Mouse (Mus musculus): ENCODE results near the gene Notch3. TPM values are rescaled to one million over a fixed set of nuclear protein-coding genes. Genes with fewer than 3 reads are reported as not detected.

The Notch3 gene
- polyA plus RNA-seq, 1 experiment from 2014 or later = 26.8 TPM

DNA sequence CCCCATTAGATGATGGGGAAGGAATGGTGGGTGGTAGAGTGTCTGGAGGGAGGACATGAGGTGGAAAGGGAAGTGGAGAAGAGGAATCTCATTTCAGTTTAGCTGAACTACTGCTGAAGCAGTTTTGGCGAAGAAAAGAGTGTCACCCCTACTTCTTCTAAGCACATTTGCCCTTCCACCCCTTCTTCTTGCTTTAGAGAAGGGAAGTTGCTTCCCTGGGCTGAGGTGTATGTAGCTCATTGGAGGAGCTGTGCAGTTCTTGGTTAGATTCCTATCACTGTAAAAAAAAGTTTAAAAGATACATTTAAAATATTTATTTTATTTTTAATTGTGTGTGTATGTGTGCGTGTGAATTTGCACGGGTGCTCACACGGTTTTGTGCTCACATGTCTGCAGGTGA is 10.3 kb upstream of the Notch3 start:
- no peaks in the 10 kb centered on the region for H3K36me3 ChIP-seq (ENCODE audit: control insufficient read depth, insufficient read depth, low read length)
- DNase-seq (ENCODE audit: low spot score) (no peak), ATAC-seq (replicated peaks; ENCODE audit: low FRiP score) (no peak)
- no peaks in the 10 kb centered on the region for H3K27me3 ChIP-seq (ENCODE audit: control insufficient read depth, insufficient read depth, low read length)
- WGBS = 89% methylated on average over 4 of the region's 4 CpGs
- no peak overlapping the region for H3K9ac ChIP-seq (ENCODE audit: low read length)
- no peak overlapping the region for H3K4me2 ChIP-seq (ENCODE audit: low read depth, low read length, severe bottlenecking)
- H3K4me1 ChIP-seq (replicated peaks; ENCODE audit: control insufficient read depth, insufficient read depth, low read length) = no peaks in the 10 kb centered on the region; the same call in 1 of the 2 replicates
- no peak overlapping the region for H3K4me3 ChIP-seq (ENCODE audit: low read depth, low read length)
- no peaks in the 10 kb centered on the region for H3K9me3 ChIP-seq (ENCODE audit: control insufficient read depth, low read length)
- H3K27ac ChIP-seq (ENCODE audit: low read depth, low read length) = no peak overlapping the region

DNA sequence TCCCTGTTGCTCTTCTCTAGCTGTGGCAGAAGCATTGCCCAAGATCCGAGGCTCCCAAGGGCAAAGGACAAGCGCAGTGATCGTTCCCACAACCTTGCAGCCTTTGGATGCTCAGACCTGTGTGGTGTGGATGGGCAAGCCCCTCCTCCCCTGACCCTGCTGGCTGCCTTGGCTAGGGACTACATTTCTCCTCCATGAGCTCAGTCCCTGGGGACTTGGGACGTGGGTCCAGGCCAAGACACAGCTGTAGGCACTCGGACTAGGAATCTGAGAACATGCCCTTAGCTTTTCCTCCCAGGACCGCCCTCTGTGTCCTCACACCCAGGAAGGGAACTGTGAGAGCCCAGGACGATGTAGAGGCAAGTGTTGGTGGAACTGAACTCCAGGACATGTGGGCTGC is 6.5 kb upstream of the Notch3 start:
- no peak overlapping the region for H3K27ac ChIP-seq (ENCODE audit: low read depth, low read length)
- no peaks in the 10 kb centered on the region for H3K4me1 ChIP-seq (replicated peaks; ENCODE audit: control insufficient read depth, insufficient read depth, low read length)

DNA sequence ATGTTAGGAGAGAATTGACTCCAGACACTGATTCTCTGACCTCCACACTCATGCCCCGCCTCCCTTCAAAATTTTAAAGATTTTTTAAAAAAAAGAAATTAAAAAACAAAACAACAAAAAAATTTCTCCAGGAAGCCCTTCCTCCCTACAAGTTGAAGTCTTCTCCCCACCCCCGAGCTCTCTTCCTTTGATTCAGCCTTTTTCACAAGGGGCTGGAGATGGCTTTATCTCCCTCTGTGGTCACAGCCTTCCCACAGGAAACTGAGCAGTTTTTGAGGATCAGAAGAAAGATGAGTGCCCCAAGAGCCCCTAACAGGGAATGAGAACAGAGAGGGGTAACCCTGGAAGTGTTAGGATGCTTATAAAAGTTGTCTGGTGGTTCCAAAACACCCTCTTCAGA is 5.8 kb upstream of the Notch3 start:
- no peaks in the 10 kb centered on the region for H3K4me1 ChIP-seq (replicated peaks; ENCODE audit: control insufficient read depth, insufficient read depth, low read length)
- H3K36me3 ChIP-seq (ENCODE audit: control insufficient read depth, insufficient read depth, low read length) = no peaks in the 10 kb centered on the region
- H3K4me2 ChIP-seq (ENCODE audit: low read depth, low read length, severe bottlenecking) = no peak overlapping the region
- H3K4me3 ChIP-seq (ENCODE audit: low read depth, low read length) = no peak overlapping the region
- DNase-seq (ENCODE audit: low spot score) = no peak
- 84% methylated on average over 2 of the region's 2 CpGs for WGBS
- H3K9ac ChIP-seq (ENCODE audit: low read length) = no peak overlapping the region
- H3K9me3 ChIP-seq (ENCODE audit: control insufficient read depth, low read length) = no peaks in the 10 kb centered on the region
- no peak overlapping the region for H3K27ac ChIP-seq (ENCODE audit: low read depth, low read length)
- no peaks in the 10 kb centered on the region for H3K27me3 ChIP-seq (ENCODE audit: control insufficient read depth, insufficient read depth, low read length)
- no peak for ATAC-seq (replicated peaks; ENCODE audit: low FRiP score)

More for the DNA sequence above, 6.5 kb upstream of the Notch3 start:
- no peak for DNase-seq (ENCODE audit: low spot score)
- Histone ChIP-seq H3K27me3 (ENCODE audit: control insufficient read depth, insufficient read depth, low read length) (no peaks in the 10 kb centered on the region), H3K36me3 (ENCODE audit: control insufficient read depth, insufficient read depth, low read length) (no peaks in the 10 kb centered on the region), H3K4me3 (ENCODE audit: low read depth, low read length) (no peak overlapping the region), H3K9ac (ENCODE audit: low read length) (no peak overlapping the region), H3K9me3 (ENCODE audit: control insufficient read depth, low read length) (no peaks in the 10 kb centered on the region), H3K4me2 (ENCODE audit: low read depth, low read length, severe bottlenecking) (no peak overlapping the region)
- ATAC-seq (replicated peaks; ENCODE audit: low FRiP score) = no peak
- WGBS = 59% methylated on average over 7 of the region's 7 CpGs

DNA sequence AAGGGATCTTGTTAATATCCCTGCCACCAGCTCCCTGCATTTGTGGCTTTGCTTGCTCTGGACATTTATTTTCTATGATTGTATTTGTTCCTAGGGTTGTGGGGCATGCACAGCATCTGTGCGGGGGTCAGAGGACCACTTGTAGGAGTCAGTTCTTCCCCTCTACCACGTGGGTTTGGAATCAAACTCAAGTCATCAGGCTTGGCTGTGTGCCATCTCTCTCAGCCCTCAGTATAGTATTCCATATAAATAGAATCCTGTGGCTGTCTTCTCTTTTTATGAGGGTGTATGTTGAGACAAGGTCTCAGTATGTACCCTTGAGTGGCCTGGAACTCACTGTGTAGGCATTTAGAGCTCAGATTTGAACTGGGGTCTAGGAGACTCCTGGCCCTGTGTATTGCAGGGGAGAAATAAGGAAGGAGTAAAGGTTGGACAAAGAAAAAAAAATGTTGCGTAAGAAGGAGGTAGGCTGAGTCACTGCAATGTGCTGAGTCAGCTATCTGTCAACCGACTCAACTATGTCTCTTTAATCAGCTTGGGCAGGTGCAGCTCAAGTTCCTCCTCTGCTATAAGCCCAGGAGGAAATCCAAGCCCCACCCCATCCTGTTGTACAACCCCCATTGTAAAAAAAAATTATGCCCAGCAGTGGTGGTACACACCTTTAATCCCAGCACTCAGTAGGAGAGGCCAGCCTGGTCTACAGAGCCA is 3.0 kb upstream of the Notch3 start:
- DNase-seq (ENCODE audit: low spot score) (no peak), ATAC-seq (replicated peaks; ENCODE audit: low FRiP score) (no peak)
- Histone ChIP-seq H3K27me3 (ENCODE audit: control insufficient read depth, insufficient read depth, low read length) (no peaks in the 10 kb centered on the region; the same call in 1 of the 2 replicates), H3K4me3 (ENCODE audit: low read depth, low read length) (no peak overlapping the region), H3K4me2 (ENCODE audit: low read depth, low read length, severe bottlenecking) (no peak overlapping the region), H3K9ac (ENCODE audit: low read length) (no peak overlapping the region), H3K4me1 (replicated peaks; ENCODE audit: control insufficient read depth, insufficient read depth, low read length) (peaks cover 2% of the 10 kb centered on the region; the same call in 1 of the 2 replicates), H3K9me3 (ENCODE audit: control insufficient read depth, low read length) (no peaks in the 10 kb centered on the region), H3K27ac (ENCODE audit: low read depth, low read length) (no peak overlapping the region), H3K36me3 (ENCODE audit: control insufficient read depth, insufficient read depth, low read length) (no peaks in the 10 kb centered on the region)
- WGBS = 89% methylated on average over 4 of the region's 4 CpGs

DNA sequence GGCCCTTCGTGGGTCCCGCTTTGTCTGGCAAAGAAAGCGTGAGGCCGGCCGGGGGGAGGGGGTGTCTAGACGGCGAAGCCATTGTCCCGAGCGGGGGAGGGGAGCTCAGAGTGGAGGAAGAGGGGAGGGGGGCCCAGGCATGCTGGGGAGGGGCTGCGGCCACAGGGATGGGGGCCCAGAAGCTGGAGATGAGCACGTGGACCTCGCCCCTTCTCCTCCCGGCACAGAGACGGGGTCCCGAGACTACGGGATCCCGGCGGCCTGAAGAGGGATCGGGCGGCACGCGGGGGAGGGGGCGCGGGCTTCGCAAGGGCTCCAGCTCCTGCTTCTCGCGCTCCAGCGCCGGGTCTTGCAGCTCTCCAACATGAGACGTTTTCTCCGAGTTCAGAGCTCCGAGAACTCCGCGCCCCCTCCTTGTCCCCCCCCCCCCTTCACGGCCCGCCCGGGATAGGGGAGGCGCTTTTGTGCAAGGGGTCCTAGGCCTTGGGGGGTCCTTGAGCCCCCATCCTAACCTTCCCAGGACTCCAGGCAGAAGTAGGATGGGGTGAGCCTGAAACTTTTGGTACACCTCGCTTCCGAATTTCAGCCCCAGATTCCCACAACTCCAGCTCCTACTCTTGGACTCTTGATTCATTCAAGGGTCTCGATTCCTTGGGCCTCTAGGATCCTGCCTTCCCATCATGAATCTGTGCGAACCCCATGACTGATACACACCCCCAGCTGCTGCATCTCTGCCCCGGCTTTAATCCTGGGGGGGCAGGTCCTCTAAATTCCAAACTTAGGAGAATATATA is 653 bp downstream of the Notch3 start:
- H3K27me3 ChIP-seq (ENCODE audit: control insufficient read depth, insufficient read depth, low read length) = no peaks in the 10 kb centered on the region; the same call in 1 of the 2 replicates
- H3K36me3 ChIP-seq (ENCODE audit: control insufficient read depth, insufficient read depth, low read length) = no peaks in the 10 kb centered on the region
- peak; percentile 79 for ATAC-seq (replicated peaks; ENCODE audit: low FRiP score)
- H3K9ac ChIP-seq (ENCODE audit: low read length) = peak overlapping the region; percentile 91
- peak overlapping the region; percentile 59 for H3K4me2 ChIP-seq (ENCODE audit: low read depth, low read length, severe bottlenecking)
- no peaks in the 10 kb centered on the region for H3K9me3 ChIP-seq (ENCODE audit: control insufficient read depth, low read length)
- DNase-seq (ENCODE audit: low spot score) = peak; percentile 96
- peak overlapping the region; percentile 86 for H3K27ac ChIP-seq (ENCODE audit: low read depth, low read length)
- H3K4me1 ChIP-seq (replicated peaks; ENCODE audit: control insufficient read depth, insufficient read depth, low read length) = peaks cover 21% of the 10 kb centered on the region
- WGBS = under 1% methylated on average over 36 of the region's 43 CpGs
- peak overlapping the region; percentile 71 for H3K4me3 ChIP-seq (ENCODE audit: low read depth, low read length)

DNA sequence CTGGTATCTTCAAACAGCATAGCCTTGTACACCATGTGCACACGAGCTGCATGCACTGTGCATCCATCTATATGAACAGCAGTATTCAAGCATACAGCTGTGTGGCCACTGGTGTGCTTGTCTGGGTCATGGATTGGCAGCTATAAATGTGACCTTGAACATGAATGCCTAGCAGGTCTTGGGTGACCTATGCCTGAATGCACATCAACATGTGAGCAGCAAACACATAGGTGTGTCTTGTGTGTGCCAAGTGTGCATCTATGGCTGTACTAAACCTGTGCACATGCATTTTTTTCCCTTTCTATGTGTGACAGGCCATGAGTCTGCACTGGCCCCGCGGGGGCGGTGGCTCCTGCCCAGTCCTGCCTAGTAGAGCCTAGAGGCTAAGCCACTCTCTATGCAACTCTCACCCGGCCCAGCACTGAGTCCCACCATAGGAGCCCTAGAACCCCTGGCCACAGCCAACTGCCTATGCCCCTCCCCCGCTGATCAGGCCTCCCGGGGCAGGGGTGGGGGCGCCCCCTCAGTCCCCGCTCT is 1.3 kb downstream of the Notch3 start:
- H3K4me1 ChIP-seq (replicated peaks; ENCODE audit: control insufficient read depth, insufficient read depth, low read length) = peaks cover 22% of the 10 kb centered on the region
- peak overlapping the region; percentile 86 for H3K27ac ChIP-seq (ENCODE audit: low read depth, low read length)
- no peaks in the 10 kb centered on the region; the same call in 1 of the 2 replicates for H3K27me3 ChIP-seq (ENCODE audit: control insufficient read depth, insufficient read depth, low read length)
- peak overlapping the region; percentile 71 for H3K4me3 ChIP-seq (ENCODE audit: low read depth, low read length)
- H3K9ac ChIP-seq (ENCODE audit: low read length) = peak overlapping the region; percentile 91
- H3K36me3 ChIP-seq (ENCODE audit: control insufficient read depth, insufficient read depth, low read length) = no peaks in the 10 kb centered on the region
- H3K4me2 ChIP-seq (ENCODE audit: low read depth, low read length, severe bottlenecking) = peak overlapping the region; percentile 59
- peak; percentile 82 for ATAC-seq (replicated peaks; ENCODE audit: low FRiP score)
- no peaks in the 10 kb centered on the region for H3K9me3 ChIP-seq (ENCODE audit: control insufficient read depth, low read length)
- 2% methylated on average over 9 of the region's 9 CpGs for WGBS
- no peak for DNase-seq (ENCODE audit: low spot score)

DNA sequence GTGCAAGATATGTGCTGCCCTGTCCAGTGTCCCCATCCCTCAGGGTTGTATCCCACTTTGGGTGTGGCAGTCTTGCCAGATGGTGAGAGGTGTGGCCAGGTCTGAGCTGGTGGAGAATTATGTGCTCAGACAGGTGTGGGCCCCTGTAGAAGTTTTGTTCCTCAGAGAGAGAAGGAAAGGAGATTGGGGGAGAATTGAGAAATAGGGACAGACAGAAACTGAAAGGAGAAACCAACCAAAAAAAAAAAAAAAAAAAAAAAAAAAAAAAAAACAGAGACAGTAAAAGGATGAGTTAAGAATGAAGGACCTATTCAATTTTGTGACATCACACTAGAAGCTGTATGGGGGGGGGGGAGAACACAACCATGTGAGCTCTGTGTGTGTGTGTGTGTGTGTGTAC is 1.9 kb downstream of the Notch3 start:
- 0 out of 2 replicates have a peak overlapping the region, but pooled peaks have one; percentile 71 for H3K4me3 ChIP-seq (ENCODE audit: low read depth, low read length)
- no peak for ATAC-seq (replicated peaks; ENCODE audit: low FRiP score)
- no peak for DNase-seq (ENCODE audit: low spot score)
- H3K27ac ChIP-seq (ENCODE audit: low read depth, low read length) = peak overlapping the region; percentile 86
- peak overlapping the region; percentile 91 for H3K9ac ChIP-seq (ENCODE audit: low read length)
- H3K9me3 ChIP-seq (ENCODE audit: control insufficient read depth, low read length) = no peaks in the 10 kb centered on the region
- H3K27me3 ChIP-seq (ENCODE audit: control insufficient read depth, insufficient read depth, low read length) = no peaks in the 10 kb centered on the region; the same call in 1 of the 2 replicates
- H3K36me3 ChIP-seq (ENCODE audit: control insufficient read depth, insufficient read depth, low read length) = no peaks in the 10 kb centered on the region
- H3K4me1 ChIP-seq (replicated peaks; ENCODE audit: control insufficient read depth, insufficient read depth, low read length) = peaks cover 22% of the 10 kb centered on the region
- peak overlapping the region; percentile 59; the same call in 1 of the 2 replicates for H3K4me2 ChIP-seq (ENCODE audit: low read depth, low read length, severe bottlenecking)

DNA sequence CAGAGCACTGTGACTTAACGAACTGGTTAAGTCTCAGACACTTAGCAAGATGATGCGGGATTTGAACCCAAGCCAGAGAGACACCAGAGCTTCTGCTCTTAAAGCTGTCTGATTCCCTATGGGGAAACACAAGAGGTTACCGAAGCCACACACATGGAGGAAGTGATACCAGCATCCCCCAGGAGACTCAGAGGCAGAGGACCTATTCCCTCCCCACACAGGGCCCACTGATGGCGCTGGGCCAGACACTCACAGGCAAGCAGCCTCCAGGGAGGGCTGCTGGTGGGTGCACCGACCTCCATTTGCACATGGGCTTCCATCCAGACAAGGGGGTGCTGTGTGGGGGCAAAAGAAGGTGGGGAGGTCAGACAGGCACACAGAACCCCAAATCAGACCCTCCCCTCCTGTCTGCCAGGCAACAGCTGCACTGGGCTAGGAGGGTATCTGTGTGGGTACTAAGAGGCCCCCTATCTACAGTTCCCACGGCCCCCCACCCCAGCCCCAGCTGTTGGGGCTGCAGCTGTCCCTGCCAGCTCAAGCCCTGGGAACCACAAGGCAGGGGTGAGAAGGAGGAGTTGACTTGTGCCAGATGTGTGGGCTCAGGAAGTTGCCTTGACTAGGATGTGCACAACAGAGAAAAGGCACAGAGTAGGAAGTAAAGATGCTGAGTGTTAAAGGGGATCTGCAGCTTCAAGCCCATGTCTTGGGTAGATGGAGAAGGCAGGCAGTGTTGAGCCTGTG is 2.6 kb downstream of the Notch3 start:
- H3K9me3 ChIP-seq (ENCODE audit: control insufficient read depth, low read length) = no peaks in the 10 kb centered on the region
- 0 out of 2 replicates have a peak overlapping the region, but pooled peaks have one; percentile 4 for H3K27ac ChIP-seq (ENCODE audit: low read depth, low read length)
- no peak overlapping the region for H3K4me3 ChIP-seq (ENCODE audit: low read depth, low read length)
- ATAC-seq (replicated peaks; ENCODE audit: low FRiP score) (no peak), DNase-seq (ENCODE audit: low spot score) (no peak)
- WGBS = 68% methylated on average over 6 of the region's 6 CpGs
- peak overlapping the region; percentile 27 for H3K9ac ChIP-seq (ENCODE audit: low read length)
- H3K4me2 ChIP-seq (ENCODE audit: low read depth, low read length, severe bottlenecking) = 0 out of 2 replicates have a peak overlapping the region, but pooled peaks have one; percentile 11
- no peaks in the 10 kb centered on the region for H3K36me3 ChIP-seq (ENCODE audit: control insufficient read depth, insufficient read depth, low read length)
- no peaks in the 10 kb centered on the region; the same call in 1 of the 2 replicates for H3K27me3 ChIP-seq (ENCODE audit: control insufficient read depth, insufficient read depth, low read length)
- peaks cover 22% of the 10 kb centered on the region for H3K4me1 ChIP-seq (replicated peaks; ENCODE audit: control insufficient read depth, insufficient read depth, low read length)

All from forebrain, embryonic 11.5 days (tissue).